Mouse (Mus musculus) v-Abl transformed pro-B cells (cell line): Measurements from ENCODE around the gene Mrgpre.

ENCODE experiments used
- in situ Hi-C, 2 experiments: fragments of 400-800 bp; cut with MboI; formaldehyde crosslinking; loops; one replicate each; pipeline ENCODE4 v1.15.1; 2025; ENCODE audit not compliant: unreplicated experiment in 2 of 2

Mrgpre gene

GRCm38 (mm10) chr7:143749045-143749444 is 35.3 kb downstream of the Mrgpre start:
- in situ Hi-C loops: loop anchor here in 1 of 2 experiments (5.0 kb wide), 2 partner anchors 42 to 167 kb away; no protein-coding TSS in a partner anchor

- in situ Hi-C loops: loop anchor here in 1 of 2 experiments (5.0 kb wide), 2 partner anchors 41 to 166 kb away; no protein-coding TSS in a partner anchor
These were observed 36.0 kb downstream of the Mrgpre start for GRCm38 (mm10) chr7:143748041-143748868.

- in situ Hi-C loops: no loop called here
These were observed 43.6 kb downstream of the Mrgpre start for GRCm38 (mm10) chr7:143740653-143741052.

GRCm38 (mm10) chr7:143739511-143740461 is 44.5 kb downstream of the Mrgpre start:
- in situ Hi-C loops: no loop called here

GRCm38 (mm10) chr7:143738601-143739006 is 45.7 kb downstream of the Mrgpre start:
- in situ Hi-C loops: no loop called here

- in situ Hi-C loops: no loop called here
These were observed 46.1 kb downstream of the Mrgpre start for GRCm38 (mm10) chr7:143738194-143738593.

GRCm38 (mm10) chr7:143733746-143734145 is 50.6 kb downstream of the Mrgpre start:
- in situ Hi-C loops: no loop called here

- in situ Hi-C loops: no loop called here
These were observed 54.4 kb downstream of the Mrgpre start for GRCm38 (mm10) chr7:143729886-143730285.
